Mouse (Mus musculus) liver, adult (tissue): ENCODE results near the gene Slc4a4.

Experiments
- GATA4 ChIP-seq: IDR thresholded peaks from 2 replicates; pipeline ENCODE4 v1.6.1; 2014; ENCODE audit warnings: mild to moderate bottlenecking, low read length; ENCODE audit not compliant: insufficient replicate concordance

Gene Slc4a4

GRCm38 (mm10) chr5:88904841-88905240 lies 18.2 kb downstream of the Slc4a4 start:
- TF ChIP-seq GATA4 = no peak

- TF ChIP-seq GATA4 = no peak
These were observed 21.0 kb downstream of the Slc4a4 start for GRCm38 (mm10) chr5:88907615-88908014.

GRCm38 (mm10) chr5:88912629-88913028 lies 26.0 kb downstream of the Slc4a4 start:
- no peak for TF ChIP-seq GATA4

GRCm38 (mm10) chr5:88915082-88915481 lies 28.5 kb downstream of the Slc4a4 start:
- no peak for TF ChIP-seq GATA4

- no peak for TF ChIP-seq GATA4
These were observed 29.9 kb downstream of the Slc4a4 start for GRCm38 (mm10) chr5:88916501-88916971.

GRCm38 (mm10) chr5:88917221-88917620 lies 30.6 kb downstream of the Slc4a4 start:
- TF ChIP-seq GATA4 = no peak

GRCm38 (mm10) chr5:88917630-88918029 lies 31.0 kb downstream of the Slc4a4 start:
- no peak for TF ChIP-seq GATA4

- no peak for TF ChIP-seq GATA4
These were observed 31.9 kb downstream of the Slc4a4 start for GRCm38 (mm10) chr5:88918538-88918937.

- no peak for TF ChIP-seq GATA4
These were observed 39.0 kb downstream of the Slc4a4 start for GRCm38 (mm10) chr5:88925576-88925975.

- TF ChIP-seq GATA4 = no peak
These were observed 41.7 kb downstream of the Slc4a4 start for GRCm38 (mm10) chr5:88928201-88928916.

GRCm38 (mm10) chr5:88929392-88930094 lies 42.9 kb downstream of the Slc4a4 start:
- no peak for TF ChIP-seq GATA4

- no peak for TF ChIP-seq GATA4
These were observed 43.5 kb downstream of the Slc4a4 start for GRCm38 (mm10) chr5:88930129-88930528.

GRCm38 (mm10) chr5:88930611-88931010 lies 44.0 kb downstream of the Slc4a4 start:
- no peak for TF ChIP-seq GATA4

GRCm38 (mm10) chr5:88931176-88931575 lies 44.6 kb downstream of the Slc4a4 start:
- no peak for TF ChIP-seq GATA4

- TF ChIP-seq GATA4 = no peak
These were observed 46.8 kb downstream of the Slc4a4 start for GRCm38 (mm10) chr5:88933454-88933853.

GRCm38 (mm10) chr5:88933946-88934345 lies 47.3 kb downstream of the Slc4a4 start:
- TF ChIP-seq GATA4 = no peak
